Mouse (Mus musculus) embryonic fibroblast, embryonic 13.5 days (primary cell): ENCODE measurements around the gene Alpk1.

ENCODE experiments used
- CTCF ChIP-seq: IDR thresholded peaks from 2 replicates; pipeline ENCODE4 v1.5.1; 2011; ENCODE audit warnings: mild to moderate bottlenecking, control low read depth, low read length, moderate library complexity, borderline replicate concordance; ENCODE audit not compliant: insufficient read depth
- POLR2A ChIP-seq: IDR thresholded peaks from 2 replicates; pipeline ENCODE4 v1.6.1; 2011; ENCODE audit warnings: low read depth, mild to moderate bottlenecking, control low read depth, low read length, moderate library complexity

DNA sequence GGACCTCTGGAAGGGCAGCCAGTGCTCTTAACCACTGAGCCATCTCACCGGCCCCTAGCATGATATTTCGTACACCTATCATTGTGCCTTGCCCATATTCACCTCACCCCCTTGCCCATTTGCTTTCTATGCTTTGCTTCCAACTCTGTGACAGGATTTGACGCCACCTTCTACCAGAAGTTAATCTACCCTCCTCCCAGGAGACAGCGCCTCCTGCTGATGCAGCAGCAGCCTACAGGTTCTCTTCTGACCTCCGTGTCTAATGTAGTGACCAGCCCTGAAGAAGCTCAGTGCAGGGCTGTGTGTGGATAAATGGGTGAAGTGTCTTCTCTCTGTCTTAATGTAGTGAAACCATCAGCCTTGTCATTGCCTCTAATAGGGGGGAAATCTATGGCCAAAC lies 15.8 kb downstream of the Alpk1 start:
- no peak for TF ChIP-seq POLR2A
- TF ChIP-seq CTCF = no peak
